Mouse (Mus musculus) liver, embryonic 13.5 days (tissue): ENCODE measurements around the gene Lrp10. TPM values are rescaled to one million over a fixed set of nuclear protein-coding genes. Genes with fewer than 3 reads are reported as not detected.

Source experiments
- ATAC-seq: fragments of 200-750 bp; cut with Nextera tagmentation; 2 replicates; pipeline ENCODE4 v1.8.0; 2017; ENCODE audit warnings: low read depth, mild to moderate bottlenecking, moderate number of reproducible peaks, moderate library complexity
- DNase-seq: peaks from one replicate; pipeline ENCODE4 v3.0.0; 2022
- H3K27ac ChIP-seq: fragments of 300-500 bp; sonication (generic); 2 replicates; pipeline ENCODE4 v1.5.1; 2015; ENCODE audit warnings: moderate library complexity, mild to moderate bottlenecking, inconsistent platforms
- H3K27me3 ChIP-seq: fragments of 300-500 bp; sonication (generic); 2 replicates; pipeline ENCODE4 v1.6.1; 2015; ENCODE audit warnings: mild to moderate bottlenecking, inconsistent platforms
- H3K36me3 ChIP-seq: fragments of 300-500 bp; sonication (generic); 2 replicates; pipeline ENCODE4 v1.6.1; 2015; ENCODE audit warnings: mild to moderate bottlenecking, inconsistent platforms
- H3K4me1 ChIP-seq: fragments of 300-500 bp; sonication (generic); replicated peaks from 2 replicates; pipeline ENCODE4 v1.6.1; 2015; ENCODE audit warnings: inconsistent platforms
- H3K4me2 ChIP-seq: fragments of 300-500 bp; sonication (generic); 2 replicates; pipeline ENCODE4 v1.6.1; 2015; ENCODE audit warnings: inconsistent platforms, mild to moderate bottlenecking, moderate library complexity
- H3K4me3 ChIP-seq: fragments of 300-500 bp; sonication (generic); replicated peaks from 2 replicates; pipeline ENCODE4 v1.5.1; 2015; ENCODE audit warnings: mild to moderate bottlenecking, inconsistent platforms
- H3K9ac ChIP-seq: fragments of 300-500 bp; sonication (generic); 2 replicates; pipeline ENCODE4 v1.6.1; 2015; ENCODE audit warnings: mild to moderate bottlenecking, inconsistent platforms
- H3K9me3 ChIP-seq: fragments of 300-500 bp; sonication (generic); replicated peaks from 2 replicates; pipeline ENCODE4 v1.6.1; 2016; ENCODE audit warnings: inconsistent platforms
- WGBS: fragments of 180-500 bp; shearing (Covaris S2); methylation state at CpG from one replicate; pipeline ENCODE4 v1.1.7; 2015; ENCODE audit not compliant: insufficient replicate concordance; 5-methylcytosine and 5-hydroxymethylcytosine counted together
- polyA plus RNA-seq: library from polyadenylated mRNA; unstranded; fragments of >200 nt; fragmentation: Nextera tagmentation; extraction: Ambion mirVana; gene quantifications from 2 replicates; pipeline ENCODE4 v1.2.1, GENCODE M21; 2015

Lrp10 gene
- polyA plus RNA-seq, 1 experiment from 2014 or later: 18.4 TPM

DNA sequence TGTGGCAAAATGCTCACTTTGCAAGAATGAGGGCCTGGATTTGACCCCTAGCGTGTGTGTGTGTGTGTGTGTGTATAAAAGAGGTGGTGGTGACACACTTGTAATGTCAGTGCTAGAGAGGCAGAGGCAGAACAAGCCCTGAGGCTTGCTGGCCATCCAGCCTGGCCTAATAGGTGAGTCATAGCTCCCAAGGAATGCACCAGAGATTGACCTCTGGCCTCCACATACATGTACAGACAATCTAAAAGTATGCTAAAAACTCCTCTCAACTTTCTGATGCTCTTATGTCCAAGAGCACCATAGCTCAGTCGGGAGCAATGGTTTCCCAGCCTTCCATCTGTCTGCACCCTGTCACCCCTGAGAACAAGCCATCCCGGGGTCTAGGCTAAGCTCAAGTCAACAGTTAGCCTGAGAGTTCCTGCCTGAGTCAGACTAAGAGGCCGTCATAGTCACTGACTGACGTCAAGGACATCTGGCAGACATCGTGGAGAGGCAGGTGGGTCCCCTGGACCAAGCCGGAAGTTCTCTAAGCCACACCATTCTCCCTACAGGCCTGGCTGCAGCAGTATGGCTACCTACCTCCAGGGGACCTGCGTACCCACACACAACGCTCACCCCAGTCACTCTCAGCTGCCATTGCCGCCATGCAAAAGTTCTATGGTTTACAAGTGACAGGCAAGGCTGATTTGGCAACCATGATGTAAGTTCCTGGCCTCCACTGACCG lies 28.6 kb upstream of the Lrp10 start:
- Histone ChIP-seq H3K4me3 (no peak overlapping the region), H3K4me2 (no peak overlapping the region), H3K27me3 (peaks cover 51% of the 10 kb centered on the region), H3K36me3 (peaks cover 26% of the 10 kb centered on the region), H3K27ac (no peak overlapping the region), H3K4me1 (peaks cover 41% of the 10 kb centered on the region), H3K9me3 (no peaks in the 10 kb centered on the region), H3K9ac (no peak overlapping the region)
- no peak for ATAC-seq
- WGBS: 69% methylated on average over 11 of the region's 11 CpGs
- no peak for DNase-seq

DNA sequence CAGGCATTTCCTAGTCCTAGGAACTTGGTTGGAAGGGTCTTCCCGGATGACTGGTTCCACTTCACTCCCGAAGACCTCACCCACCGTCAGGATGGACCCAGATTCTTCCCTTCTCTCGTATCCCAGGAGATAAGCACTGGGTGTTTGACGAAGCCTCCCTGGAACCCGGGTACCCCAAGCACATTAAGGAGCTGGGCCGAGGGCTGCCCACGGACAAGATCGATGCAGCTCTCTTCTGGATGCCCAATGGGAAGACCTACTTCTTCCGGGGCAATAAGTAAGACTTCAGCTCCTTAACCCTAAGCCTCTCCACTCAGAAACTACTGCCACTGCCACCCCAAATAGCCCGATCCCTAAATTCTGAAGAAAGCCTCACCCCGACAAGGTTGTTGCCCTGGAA lies 24.8 kb upstream of the Lrp10 start:
- Histone ChIP-seq H3K4me2 (no peak overlapping the region), H3K27ac (no peak overlapping the region), H3K27me3 (peaks cover 16% of the 10 kb centered on the region), H3K4me3 (no peak overlapping the region), H3K9ac (no peak overlapping the region), H3K9me3 (no peaks in the 10 kb centered on the region), H3K4me1 (peaks cover 7% of the 10 kb centered on the region), H3K36me3 (peaks cover 31% of the 10 kb centered on the region)
- WGBS: 77% methylated on average over 12 of the region's 12 CpGs
- ATAC-seq (no peak), DNase-seq (no peak)

DNA sequence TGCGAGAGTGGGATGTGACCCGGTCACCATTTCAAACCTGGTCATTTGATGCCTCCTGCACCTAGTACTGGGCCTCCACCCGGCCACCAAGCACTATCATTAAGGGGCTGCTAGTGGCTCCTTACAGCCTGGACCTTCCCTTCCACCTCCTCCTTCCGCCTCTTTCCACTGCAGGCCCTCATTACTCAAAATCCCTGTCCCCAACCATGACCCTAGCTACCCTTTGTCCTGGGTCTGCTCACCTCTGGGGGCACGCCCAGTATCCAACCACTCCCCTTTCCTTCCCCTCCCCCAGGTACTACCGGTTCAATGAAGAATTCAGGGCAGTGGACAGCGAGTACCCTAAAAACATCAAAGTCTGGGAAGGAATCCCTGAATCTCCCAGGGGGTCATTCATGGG lies 24.3 kb upstream of the Lrp10 start:
- Histone ChIP-seq H3K9me3 (no peaks in the 10 kb centered on the region), H3K4me2 (no peak overlapping the region), H3K36me3 (peaks cover 31% of the 10 kb centered on the region), H3K4me3 (no peak overlapping the region), H3K27ac (no peak overlapping the region), H3K27me3 (peaks cover 12% of the 10 kb centered on the region), H3K9ac (no peak overlapping the region), H3K4me1 (peaks cover 8% of the 10 kb centered on the region)
- 69% methylated on average over 7 of the region's 7 CpGs for WGBS
- no peak for DNase-seq
- ATAC-seq: no peak

DNA sequence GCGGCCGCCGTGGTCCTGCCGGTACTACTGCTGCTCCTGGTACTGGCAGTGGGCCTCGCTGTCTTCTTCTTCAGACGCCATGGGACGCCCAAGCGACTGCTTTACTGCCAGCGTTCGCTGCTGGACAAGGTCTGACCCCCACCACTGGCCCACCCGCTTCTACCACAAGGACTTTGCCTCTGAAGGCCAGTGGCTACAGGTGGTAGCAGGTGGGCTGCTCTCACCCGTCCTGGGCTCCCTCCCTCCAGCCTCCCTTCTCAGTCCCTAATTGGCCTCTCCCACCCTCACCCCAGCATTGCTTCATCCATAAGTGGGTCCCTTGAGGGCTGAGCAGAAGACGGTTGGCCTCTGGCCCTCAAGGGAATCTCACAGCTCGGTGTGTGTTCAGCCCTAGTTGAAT lies 23.4 kb upstream of the Lrp10 start:
- ATAC-seq: no peak
- Histone ChIP-seq H3K9me3 (no peaks in the 10 kb centered on the region), H3K27me3 (peaks cover 7% of the 10 kb centered on the region; the same call in 1 of the 2 replicates), H3K36me3 (peaks cover 29% of the 10 kb centered on the region), H3K4me2 (no peak overlapping the region), H3K27ac (no peak overlapping the region), H3K4me3 (no peak overlapping the region), H3K4me1 (peaks cover 15% of the 10 kb centered on the region), H3K9ac (no peak overlapping the region)
- no peak for DNase-seq
- WGBS: 84% methylated on average over 14 of the region's 14 CpGs

DNA sequence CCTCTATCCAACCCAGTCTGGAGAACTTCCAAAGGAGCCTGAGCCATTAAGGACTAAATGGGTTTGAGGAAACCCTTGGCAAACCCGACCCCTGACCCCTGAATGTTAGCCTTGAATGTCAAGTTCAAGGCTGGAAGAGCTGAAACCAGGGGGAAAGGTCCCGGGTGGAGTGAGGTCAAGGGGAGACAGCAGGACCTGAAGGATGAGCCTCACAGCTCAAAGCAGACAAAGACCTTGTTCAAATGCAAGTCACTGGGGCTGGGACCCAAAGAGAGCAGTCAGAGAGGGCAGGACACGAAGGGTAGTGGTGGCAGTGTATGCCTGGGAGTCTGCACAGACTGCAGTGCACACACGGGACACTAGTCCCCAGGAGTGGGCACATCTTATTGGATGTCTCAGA lies 22.6 kb upstream of the Lrp10 start:
- Histone ChIP-seq H3K9ac (no peak overlapping the region), H3K4me3 (no peak overlapping the region), H3K36me3 (peaks cover 23% of the 10 kb centered on the region), H3K9me3 (no peaks in the 10 kb centered on the region), H3K27me3 (peaks cover 5% of the 10 kb centered on the region; the same call in 1 of the 2 replicates), H3K4me1 (peaks cover 23% of the 10 kb centered on the region), H3K4me2 (no peak overlapping the region), H3K27ac (no peak overlapping the region)
- DNase-seq (no peak), ATAC-seq (no peak)
- 51% methylated on average over 4 of the region's 4 CpGs for WGBS

DNA sequence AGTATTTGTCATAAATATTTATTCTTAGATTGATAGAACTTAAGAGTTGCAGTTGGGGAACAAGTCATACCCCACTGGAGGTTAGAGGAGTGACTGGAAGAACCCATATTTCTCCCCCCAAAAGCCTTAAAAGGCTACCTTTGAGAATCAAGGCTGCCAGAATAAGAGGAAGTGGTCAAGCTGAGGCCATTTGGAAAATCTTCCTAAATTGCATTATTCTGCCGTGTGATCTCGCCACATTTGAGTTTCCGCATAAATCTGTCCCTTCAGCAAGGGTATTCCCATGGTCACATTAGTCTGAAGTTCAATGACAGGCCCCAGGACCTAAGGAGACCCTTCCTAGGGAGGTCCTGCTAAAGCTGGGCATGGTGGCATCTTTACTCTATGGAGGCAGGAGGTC lies 21.4 kb upstream of the Lrp10 start:
- ATAC-seq (no peak), DNase-seq (no peak)
- Histone ChIP-seq H3K4me2 (no peak overlapping the region), H3K27ac (no peak overlapping the region), H3K9ac (no peak overlapping the region), H3K4me1 (peaks cover 25% of the 10 kb centered on the region), H3K36me3 (peaks cover 23% of the 10 kb centered on the region), H3K27me3 (peaks cover 5% of the 10 kb centered on the region; the same call in 1 of the 2 replicates), H3K4me3 (no peak overlapping the region), H3K9me3 (no peaks in the 10 kb centered on the region)
- WGBS: 46% methylated on average over 3 of the region's 3 CpGs

DNA sequence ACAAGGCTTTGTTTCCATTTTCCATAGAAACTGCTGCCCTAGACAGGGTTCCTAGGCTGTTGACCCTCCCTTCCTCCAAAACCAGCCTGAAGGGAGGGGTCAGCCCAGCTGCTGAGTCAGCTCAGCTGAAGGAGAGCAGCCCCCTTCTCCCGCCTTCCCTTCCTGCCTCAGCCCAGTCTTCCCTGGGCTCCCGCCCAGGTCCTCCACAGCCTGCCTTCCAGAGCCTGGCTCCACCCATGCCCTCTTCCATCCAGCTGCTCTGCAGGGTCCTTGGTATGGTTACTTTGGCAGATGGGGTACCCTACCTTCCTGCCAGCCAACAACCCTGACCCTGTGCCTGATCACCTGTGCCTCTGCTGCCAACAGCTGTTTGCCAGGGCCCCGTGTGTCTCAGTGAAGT lies 20.7 kb upstream of the Lrp10 start:
- Histone ChIP-seq H3K27me3 (peaks cover 5% of the 10 kb centered on the region; the same call in 1 of the 2 replicates), H3K9me3 (no peaks in the 10 kb centered on the region), H3K36me3 (peaks cover 23% of the 10 kb centered on the region), H3K4me1 (peaks cover 28% of the 10 kb centered on the region), H3K9ac (no peak overlapping the region), H3K27ac (no peak overlapping the region), H3K4me3 (no peak overlapping the region), H3K4me2 (no peak overlapping the region)
- ATAC-seq: peak; percentile 40
- 24% methylated on average over 3 of the region's 3 CpGs for WGBS
- DNase-seq: no peak

DNA sequence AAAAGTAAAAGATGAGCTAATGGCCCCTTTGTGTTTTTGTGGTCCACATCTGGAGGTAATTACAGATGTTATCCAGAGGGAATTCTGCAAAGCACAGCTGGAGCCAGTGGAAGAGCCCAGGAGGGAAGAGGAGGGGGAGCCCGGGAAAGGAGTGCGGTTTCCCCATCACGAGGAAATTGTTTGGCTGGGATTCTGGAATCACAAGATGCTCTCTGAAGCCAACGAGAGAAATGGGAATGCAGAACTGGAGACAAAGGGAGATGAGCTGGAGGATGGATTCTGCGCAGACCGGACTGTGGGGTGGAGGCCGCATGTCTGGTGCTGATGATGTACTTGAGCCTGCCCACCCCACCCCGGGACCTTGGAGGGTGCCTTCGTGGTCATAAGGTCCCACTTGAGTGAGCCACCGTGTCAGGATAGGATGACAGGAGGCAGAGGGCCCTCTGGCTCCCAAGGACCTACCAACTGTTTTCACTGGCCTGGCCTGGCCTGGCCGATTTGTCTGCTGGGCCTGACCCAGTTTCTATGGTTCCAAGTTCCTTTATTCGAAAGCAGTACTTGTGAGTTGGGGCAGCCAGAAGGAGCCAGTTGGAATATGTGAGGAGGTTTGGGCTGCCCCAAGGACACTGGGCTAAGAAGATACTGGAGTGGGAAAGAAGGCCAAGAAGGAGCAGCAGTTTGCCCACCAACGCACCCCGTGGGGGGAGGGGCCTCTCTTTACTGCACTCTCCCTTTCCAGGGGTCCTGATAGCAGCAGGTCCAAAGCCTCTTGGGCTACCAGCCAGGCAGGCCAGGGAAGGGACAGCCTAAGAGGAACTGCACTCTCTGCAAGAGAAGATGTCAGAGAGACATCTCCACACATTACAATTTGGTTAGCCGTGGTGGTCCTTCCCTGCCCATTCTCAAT lies 20.0 kb upstream of the Lrp10 start:
- DNase-seq (no peak), ATAC-seq (no peak)
- H3K4me2 ChIP-seq: no peak overlapping the region
- H3K27ac ChIP-seq: no peak overlapping the region
- 69% methylated on average over 15 of the region's 15 CpGs for WGBS
- H3K9me3 ChIP-seq: no peaks in the 10 kb centered on the region
- no peak overlapping the region for H3K9ac ChIP-seq
- peaks cover 5% of the 10 kb centered on the region; the same call in 1 of the 2 replicates for H3K27me3 ChIP-seq
- peaks cover 18% of the 10 kb centered on the region; the same call in 1 of the 2 replicates for H3K36me3 ChIP-seq
- no peak overlapping the region for H3K4me3 ChIP-seq
- H3K4me1 ChIP-seq: peaks cover 35% of the 10 kb centered on the region

DNA sequence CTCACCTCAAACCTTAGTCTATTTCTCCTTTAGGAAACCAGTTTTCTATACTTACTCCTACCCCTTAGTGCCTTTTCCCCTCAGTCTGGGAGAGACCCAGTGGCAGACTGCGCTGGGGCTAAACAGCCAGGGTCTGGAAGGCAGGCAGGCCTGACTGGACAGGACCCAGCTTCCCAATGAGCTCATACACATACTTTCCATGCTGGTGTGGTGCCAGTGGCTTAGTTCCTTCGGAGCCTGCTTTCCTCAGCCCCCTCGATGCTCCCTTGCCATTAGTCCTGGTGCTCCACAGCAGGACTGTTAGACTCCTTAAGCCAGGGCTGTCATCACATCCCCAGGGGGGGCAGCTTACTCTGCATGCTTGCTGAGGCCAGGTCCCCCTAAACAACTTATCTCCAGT lies 18.5 kb upstream of the Lrp10 start:
- 52% methylated on average over 3 of the region's 3 CpGs for WGBS
- Histone ChIP-seq H3K4me1 (peaks cover 38% of the 10 kb centered on the region), H3K36me3 (peaks cover 4% of the 10 kb centered on the region; the same call in 1 of the 2 replicates), H3K27me3 (peaks cover 2% of the 10 kb centered on the region; the same call in 1 of the 2 replicates), H3K4me3 (no peak overlapping the region), H3K9ac (peak overlapping the region; percentile 34; the same call in 1 of the 2 replicates), H3K9me3 (no peaks in the 10 kb centered on the region), H3K27ac (peak overlapping the region; percentile 13; the same call in 1 of the 2 replicates), H3K4me2 (no peak overlapping the region)
- ATAC-seq (peak; percentile 33; the same call in 1 of the 2 replicates), DNase-seq (no peak)

DNA sequence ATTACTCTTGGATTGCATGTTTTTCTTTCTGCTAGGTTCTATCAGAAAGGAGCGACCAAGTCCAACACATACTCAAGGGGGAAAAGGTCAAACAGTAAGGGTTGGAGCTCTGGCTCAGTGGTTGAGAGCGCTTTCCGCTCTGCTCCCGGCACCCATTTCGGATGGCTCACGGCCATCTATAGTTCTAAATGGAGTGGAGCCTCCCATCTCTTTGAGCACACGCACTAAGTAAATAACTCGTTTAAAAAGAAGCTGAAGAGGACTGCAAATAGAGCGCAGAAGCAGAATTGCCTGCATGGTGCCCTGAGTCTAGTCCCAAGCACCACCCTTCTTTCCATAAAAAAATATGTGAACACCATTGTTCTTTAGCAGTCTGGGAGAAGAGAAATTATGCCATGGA lies 10.4 kb upstream of the Lrp10 start:
- Histone ChIP-seq H3K4me1 (peaks cover 19% of the 10 kb centered on the region), H3K27ac (no peak overlapping the region), H3K27me3 (0 out of 2 replicates have a peak, but pooled peaks cover 5% of the 10 kb centered on the region), H3K9me3 (no peaks in the 10 kb centered on the region), H3K4me2 (no peak overlapping the region), H3K9ac (no peak overlapping the region), H3K36me3 (no peaks in the 10 kb centered on the region), H3K4me3 (no peak overlapping the region)
- WGBS: 80% methylated on average over 9 of the region's 9 CpGs
- DNase-seq (no peak), ATAC-seq (no peak)
